Mouse (Mus musculus) megakaryocyte progenitor cell, adult 5-6 weeks (primary cell): Measurements from ENCODE around the gene Atg7. TPM values are rescaled to one million over a fixed set of nuclear protein-coding genes. Genes with fewer than 3 reads are reported as not detected.

Experiments used
- ATAC-seq: replicated peaks from 2 replicates; pipeline ENCODE4 v1.8.0; 2016; ENCODE audit warnings: mild to moderate bottlenecking, moderate TSS enrichment, inconsistent platforms; ENCODE audit not compliant: poor library complexity
- total RNA-seq, 2 experiments: library from RNA; stranded (forward) in 1 of 2; stranded (reverse) in 1 of 2; fragments of 157-497, 149-512 nt in 1 of 2; fragments of 200-1000 nt in 1 of 2; gene quantifications; 2 replicates each; pipeline versions ENCODE4 v1.2.3 to v1.2.4; 2015 to 2017

Atg7 gene
- total RNA-seq, 2 experiments from 2014 or later, result 17.5 to 18.1 TPM

DNA sequence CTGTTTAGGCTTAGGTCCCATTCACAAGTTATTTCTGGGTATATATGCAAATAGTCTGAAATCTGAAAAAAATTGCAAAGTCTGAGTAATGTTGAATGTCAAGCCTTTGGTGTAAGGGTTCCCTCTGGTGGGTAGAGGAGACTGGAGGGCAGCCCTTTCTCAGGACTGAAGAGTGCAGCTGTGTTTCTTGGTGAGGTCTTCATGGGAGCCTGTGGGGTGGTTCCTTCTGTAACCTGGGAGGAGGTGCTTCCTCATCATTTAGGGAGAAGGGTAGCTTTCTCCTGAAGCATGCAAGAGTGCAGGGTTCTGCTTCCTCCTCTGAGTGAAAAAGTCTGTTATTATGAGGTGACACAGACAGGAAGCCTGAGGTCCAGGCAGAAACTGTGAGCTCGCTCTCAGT, 40.8 kb downstream of the Atg7 start:
- peak; percentile 63 for ATAC-seq

DNA sequence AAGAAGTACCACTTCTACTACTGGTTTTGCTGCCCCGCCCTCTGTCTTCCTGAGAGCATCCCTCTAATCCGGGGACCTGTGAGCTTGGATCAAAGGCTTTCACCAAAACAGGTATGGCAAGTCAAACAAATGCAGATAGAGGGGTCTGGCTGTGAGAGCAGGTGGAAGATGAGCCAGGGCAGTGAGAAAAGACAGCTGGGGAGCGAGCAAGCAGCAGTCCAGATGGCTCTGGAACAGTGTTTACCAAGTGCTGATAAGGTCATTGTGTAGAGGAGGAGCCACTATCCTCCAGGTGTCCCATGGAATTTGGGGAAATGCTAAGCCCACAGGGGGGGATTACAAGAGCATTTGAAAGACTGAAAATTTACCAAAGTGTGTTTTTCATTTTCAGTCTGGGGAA, 41.5 kb downstream of the Atg7 start:
- ATAC-seq, result no peak

DNA sequence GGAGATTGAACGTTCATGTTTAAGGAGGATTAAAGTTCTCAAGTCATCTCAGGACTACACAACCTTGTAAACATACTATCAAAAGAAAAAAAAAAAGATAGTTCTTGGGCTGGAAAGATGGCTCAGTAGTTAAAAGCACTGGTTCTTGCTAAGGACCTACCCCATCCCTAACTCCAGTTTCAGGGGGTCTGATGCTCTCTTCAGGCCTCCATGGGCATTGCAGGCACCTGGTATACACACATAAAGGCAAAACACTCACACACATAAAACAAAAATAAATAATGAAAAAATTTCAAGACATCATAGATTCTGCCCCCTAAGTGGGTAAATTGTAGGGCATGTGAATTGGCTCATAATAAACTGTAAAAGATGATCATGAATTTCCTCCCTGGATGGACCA, 42.5 kb downstream of the Atg7 start:
- ATAC-seq, result no peak

DNA sequence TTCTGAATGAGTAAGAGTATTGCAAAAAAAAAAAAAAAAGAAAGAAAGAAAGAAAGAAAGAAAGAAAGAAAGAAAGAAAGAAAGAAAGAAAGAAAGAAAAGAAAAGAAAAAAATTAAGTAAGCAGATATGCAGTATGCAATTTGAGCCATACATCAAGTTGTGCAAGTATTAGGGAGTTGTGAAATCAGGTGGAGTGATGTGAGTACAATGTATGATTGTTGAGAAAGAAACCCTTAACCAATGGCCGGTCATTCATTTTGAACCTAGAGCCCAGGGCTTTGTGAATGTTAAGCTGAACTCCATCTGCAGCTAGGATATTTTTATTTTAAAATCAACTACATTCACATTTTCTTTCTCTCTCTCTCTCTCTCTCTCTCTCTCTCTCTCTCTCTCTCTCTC, 44.1 kb downstream of the Atg7 start:
- peak; percentile 78 for ATAC-seq

DNA sequence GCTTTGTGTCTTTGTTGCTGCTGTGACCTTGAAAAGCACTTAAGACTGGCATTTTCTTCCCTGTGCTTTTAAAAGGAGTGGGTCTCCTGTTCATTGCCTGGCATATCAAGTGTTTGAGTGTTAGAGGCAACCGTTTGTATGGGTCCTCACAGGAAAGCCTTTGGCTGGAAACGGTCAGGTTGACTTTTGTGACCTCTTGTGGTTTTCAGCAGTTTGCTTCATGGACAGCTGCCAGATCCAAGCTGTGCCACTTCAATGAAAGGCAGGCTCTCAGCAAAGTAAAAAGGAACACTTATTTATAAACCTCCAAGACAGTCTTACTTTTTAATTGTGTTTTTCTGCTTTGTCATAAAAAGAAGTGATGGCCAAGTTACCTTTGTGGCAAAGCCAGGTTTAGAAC, 47.8 kb downstream of the Atg7 start:
- ATAC-seq, result no peak

DNA sequence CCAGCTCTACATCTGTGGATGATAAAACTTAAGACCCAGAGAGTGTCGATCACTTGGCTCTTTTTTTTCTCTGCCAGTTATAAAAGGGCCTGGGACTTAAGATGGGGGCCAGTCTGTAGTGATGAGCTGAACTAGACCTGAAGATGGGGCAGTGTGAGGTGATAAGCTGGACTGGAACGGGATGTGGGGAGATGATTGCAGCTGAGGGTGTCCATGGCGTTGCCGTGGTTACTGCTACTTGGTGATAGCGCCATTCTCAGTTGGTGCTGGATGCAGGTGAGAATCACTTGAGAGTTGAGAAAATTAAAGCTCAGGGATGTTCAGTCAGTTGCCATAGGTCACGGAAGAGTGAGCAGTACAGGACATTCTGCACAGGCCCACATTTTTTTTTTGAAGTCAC, 48.6 kb downstream of the Atg7 start:
- no peak for ATAC-seq

DNA sequence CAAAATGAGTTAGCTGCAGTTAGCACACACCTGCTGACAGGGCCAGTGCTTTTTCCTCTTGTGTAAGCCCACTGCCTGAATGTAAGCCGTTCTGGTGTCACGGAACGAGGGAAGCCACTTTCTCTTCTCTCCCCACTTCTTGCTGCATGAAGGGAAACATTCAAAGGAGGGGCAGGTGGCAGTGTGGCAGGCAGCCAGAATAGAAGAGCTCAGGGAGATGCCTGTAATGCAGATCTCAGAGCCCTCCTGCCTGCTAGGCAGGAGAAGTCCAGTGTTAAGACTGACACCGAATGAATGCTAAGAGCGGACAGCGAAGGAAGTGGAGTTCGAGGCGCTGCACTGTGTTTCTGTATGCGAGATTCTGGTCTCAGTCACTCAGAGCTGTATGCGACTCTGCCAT, 49.8 kb downstream of the Atg7 start:
- no peak for ATAC-seq

DNA sequence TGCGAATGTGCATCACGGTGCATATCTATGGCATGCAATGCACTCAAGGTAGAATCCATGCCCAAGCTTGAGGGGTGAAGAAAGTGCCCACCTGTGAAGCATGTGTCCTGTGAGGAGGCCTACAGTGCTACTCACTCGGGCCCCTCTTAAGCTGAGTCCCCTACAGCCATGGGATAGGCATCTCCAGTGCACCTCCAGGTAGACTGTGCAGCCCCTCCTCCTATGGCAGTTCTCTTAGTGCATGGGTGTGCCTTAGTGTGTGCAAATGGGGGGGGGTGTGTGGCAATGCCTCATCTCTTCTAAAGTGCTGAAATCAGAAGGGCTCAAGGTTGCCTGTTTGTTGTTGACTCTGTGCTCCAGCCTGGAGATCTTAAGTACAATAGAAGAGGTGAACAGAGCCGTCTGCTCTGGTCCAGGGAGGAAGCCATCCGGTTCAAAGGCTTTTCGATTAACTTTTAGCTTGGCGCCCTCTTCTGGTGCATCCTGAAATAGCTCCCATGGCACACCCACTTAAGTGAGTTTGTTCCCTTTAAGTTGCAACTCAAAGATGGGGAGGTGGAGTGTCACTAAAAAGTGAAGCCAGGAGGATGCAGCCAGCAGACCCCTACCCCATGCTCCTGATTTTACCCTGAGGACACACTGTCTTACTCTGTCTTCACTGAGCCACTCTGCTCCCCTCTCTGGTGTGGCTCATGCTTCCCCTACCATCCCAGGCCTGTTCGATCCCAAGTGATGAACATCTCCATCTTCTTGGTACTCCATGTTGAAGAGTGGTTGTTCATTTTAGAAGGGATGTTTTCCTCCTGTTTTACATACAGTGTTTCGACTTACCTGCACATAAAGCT, 55.0 kb downstream of the Atg7 start:
- peak; percentile 94 for ATAC-seq

DNA sequence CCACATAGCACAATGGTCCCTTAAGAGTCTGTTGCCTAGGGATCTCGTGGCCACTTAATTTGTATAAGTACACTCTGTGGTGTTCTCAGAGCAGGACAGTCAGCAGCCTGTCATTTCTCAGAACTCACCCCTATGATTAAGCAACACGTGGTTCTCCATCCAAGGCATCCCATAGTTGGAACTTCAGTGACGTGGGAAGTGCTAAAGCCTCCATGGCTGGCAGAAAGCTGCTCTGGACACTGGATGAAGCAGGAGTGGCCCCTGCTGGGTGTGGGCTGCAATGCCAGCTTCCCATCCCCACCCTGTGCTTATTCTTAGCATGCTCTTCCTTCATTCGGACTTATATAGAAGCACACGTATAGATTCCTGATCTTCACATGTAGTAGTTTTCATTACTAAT, 55.7 kb downstream of the Atg7 start:
- no peak for ATAC-seq

DNA sequence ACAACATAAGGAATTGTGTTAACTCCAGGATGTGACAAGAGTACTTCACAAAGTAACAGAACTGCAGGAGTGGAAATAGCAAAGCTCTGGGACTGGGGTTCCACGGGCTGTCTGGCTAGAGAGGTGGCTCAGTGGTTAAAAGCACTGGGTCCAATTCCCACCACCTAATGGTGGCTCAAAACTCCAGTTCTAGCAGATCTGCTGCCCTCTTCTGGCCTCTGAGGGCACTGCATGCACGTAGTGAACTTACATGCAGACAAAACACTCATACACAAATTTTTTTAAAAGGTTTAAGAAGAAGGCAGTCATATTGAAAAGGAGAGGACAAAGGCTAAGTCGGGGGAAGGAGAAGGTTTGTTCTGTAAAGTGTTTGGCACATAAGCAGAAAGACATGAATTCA, 57.8 kb downstream of the Atg7 start:
- peak; percentile 39; the same call in 1 of the 2 replicates for ATAC-seq

DNA sequence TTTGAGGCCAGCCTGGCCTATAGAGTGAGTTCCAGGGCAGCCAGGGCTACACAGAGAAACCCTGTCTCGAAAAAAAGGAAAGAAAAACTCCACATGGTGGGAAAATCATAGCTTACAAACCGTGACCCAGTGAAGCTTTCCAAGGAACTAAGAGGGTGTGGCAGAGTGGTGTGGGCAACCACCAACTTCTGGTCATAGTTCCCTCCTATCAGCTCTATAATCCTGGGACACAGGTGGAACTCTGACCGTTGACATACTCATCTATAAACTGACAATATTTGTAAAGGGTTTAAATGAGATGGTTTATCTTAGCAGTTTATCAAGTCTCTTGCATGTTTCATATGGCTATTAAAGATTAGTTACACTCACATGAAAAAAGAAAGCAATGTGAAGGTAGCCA, 64.1 kb downstream of the Atg7 start:
- ATAC-seq, result no peak

DNA sequence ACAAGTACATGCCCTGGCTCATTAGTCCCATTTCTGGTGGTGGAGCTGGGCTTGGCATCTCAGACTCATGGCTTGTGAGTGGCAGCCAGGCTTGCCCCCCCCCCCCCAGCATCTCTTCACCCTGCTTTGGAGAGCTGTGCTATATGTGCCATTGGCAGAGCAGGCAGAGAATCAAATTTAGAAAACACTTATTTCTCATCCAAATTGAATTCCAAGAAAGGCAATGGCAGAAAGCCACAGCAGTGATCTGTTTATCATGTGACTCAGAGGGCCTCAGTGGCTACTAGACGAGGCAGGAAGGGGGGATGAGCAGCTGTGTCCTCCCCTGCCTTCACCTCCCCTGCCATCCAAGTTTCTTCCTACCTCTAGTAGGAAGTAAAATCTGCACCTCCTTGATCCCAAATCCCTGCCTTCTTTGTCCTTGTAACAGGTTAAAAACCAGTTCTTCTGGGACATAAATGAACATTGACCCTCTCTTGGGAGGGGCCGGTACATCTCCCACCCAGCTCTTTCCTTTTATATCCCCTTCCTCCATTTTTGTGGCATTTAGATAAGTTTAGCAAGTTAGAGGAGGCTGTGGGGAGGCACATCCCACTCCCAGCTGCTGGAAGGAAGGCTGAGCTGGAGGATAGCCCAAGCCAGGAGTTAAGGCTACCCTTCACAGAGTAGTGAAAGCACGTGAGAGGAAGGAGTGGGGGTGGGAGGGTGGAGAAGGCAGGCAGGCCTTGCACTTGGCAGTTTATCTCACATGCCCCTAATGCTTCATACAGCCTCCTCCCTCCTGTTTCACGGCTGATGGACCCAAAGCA, 69.5 kb downstream of the Atg7 start:
- no peak for ATAC-seq

DNA sequence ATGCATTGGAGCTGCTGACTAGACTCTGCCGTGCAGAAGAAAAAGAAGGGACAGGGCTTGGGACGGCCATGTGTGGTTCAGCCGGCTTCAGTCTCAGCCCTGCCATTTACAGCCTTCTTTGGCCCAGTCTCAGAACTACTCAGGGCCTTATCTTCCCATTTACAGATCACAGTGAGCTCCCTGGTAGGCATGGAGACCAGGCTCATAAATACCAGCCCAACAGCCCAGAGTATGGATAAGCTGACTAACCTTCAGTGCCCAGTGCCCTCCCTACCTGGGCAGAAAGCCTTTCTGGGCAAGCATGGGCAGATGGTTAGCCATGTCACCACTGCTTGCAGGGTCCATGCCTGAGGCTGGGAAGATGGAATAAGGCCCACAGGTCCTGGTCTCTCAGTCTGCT, 70.6 kb downstream of the Atg7 start:
- peak; percentile 82 for ATAC-seq

DNA sequence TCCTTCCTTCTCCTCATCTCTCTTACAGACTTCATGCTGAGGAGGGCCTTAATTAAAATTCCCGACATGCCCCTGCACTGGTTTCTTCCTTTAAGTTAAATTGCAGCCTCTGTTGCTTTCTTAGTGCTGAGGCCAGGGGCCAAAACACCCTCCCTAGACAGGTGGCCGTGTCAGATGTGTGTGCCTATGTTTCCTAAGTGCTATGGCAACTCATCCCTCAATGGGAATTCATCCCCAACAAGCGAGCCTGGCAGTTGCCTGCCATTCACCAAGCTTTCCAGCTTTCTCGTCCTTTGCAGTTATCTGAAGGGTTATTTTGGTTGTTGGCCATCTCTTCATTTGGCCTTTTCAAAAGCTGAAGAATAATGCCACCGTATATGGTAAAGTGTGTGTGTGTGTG, 71.8 kb downstream of the Atg7 start:
- ATAC-seq, result no peak

DNA sequence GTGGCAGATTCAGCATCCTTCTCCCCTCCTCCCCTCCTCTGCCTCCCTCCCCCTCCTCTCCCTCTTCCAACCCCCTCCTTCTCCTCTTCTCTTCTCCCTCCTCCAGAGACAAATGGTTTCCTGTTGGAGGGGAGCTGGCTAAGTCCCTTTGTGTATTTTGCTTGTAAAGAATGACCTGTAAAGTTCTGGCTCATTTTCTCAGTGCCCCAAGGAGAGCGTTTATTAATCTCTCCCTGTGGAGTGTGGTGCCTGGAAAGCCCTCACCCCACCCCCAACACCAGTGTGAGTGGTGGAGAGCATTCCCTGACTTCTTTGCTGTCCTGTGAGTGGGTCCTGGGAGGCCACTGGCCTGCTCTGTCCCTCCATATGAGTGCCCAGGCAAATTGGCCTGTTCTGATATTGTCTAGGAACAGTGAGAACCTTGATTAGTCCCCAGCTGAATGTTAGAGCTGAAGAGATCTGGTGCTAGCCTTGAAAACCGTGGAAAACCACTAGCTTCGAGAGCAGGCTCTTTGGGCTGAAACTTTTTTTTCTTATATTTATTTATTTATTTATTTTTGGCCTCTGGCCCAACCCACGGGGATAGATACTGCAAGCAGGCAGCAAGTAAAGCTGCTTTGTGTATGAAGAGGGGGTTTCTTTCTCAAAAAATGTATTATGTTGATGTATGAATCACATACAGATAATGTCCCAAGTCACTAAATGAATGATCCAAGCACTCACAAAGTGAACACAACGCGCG, 72.6 kb downstream of the Atg7 start:
- ATAC-seq, result no peak

DNA sequence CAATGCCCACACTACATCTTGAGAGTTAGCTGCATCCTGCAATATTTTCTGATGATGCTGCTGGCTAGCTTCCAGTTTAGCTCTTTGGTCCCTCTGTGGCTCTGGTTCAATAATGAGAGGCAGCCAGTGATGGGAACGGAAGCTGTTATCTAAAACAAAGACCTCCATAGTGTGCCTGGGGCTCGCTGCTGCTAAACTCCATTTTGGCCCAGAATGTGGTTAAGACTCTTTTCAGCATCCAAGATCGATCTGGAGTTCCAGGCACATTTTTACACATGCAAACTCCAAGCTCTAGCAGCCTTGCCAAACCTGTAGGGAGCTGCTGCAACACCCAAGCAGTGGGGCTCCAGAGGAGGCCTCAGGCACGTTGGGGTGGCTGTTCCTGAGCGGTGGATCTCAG, 76.2 kb downstream of the Atg7 start:
- no peak for ATAC-seq

DNA sequence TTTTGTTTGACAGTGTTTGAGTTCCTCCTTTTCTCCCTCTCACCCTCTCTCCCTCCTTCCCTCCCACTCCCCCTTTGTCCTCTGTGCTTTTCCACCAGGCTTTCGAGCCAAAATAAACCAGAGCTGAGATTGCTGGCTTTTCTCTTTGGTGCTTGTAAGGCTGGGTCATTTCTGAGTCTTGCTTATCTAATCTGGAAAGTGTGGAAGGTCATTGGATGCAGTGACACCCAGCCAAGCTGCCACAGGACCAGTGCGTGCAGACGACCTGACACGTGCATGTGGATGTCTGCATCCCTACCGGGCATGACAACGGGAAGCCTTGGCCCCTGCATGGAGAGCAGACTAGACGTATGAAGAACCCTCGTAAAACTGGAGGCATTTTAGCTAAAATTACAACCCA, 76.8 kb downstream of the Atg7 start:
- ATAC-seq, result no peak

DNA sequence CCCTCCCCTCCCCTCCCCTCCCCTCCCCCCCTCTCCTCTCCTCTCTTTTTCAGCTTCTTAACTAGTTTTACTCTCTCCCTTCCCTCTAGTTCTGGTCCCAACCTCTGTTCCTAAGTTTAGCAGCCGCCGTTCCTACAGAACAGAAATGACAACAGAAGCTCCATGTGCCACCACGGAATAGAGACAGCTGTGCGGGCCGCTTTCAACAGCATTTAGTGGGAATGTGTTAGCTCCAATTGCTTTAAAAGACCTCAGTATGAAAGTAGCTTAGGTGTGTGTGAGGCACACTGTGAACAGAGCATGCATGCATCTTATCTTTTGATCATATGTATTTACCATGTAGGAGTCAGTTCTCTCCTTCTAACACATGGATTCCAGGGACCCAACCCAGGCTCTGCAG, 79.1 kb downstream of the Atg7 start:
- ATAC-seq, result no peak

DNA sequence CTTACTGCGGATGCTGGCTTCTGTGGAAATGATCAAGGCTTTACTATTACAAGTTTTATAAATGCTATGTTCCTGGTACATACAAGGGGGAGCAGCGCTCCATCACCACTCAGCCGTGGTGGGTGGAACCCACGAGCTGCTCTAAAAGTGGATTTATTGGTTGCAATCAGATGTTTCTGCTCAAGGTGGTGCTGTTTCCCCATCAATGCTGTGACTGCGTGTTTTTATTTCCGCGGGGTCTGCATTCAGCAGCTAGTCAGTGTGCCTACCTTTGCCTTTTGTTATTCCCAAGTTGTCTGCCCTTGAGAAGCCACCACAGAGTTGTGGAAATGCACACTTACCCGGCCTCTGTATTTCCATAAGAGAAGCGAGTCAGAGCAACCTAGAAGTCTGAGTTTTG, 81.0 kb downstream of the Atg7 start:
- ATAC-seq, result peak; percentile 90

DNA sequence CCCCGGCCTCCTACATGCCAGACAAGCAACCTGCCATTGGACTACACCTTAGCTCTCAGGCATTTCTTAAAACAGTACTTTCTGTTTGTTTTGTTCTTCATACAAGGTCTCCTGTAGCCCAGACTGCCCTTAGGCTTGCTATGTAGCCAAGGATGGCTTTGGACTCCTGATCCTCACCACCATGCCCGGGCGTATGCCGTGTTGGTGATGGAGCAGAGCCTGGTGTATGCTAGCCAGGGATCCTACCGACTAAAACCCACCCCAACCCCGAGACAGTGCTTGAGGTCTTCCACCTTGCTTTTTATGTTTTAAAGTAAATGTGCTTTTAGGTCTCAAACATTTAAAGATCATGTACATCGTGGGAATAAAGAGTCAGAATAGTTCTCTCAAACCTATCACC, 81.5 kb downstream of the Atg7 start:
- ATAC-seq, result no peak

DNA sequence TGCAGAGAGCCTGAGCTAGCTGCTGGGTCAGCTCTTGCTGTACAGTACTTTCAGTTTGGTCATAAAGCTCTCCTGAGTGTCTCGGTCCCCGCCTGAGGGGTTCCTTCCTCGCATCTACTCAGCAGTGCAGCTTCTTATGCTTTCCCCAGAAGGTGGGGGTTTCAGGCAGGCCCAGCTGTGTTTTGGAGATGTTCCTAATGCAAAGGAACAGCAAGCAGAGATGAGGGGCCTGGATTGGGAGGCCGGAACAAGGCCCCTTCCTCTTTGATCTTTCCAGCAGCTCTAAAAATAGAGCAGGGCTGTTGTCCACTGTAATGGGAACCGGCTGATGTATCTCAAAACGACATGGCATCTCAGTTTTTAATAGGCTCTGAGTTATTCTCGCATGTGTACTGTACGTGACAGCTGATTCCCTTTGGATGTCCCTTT, 82.3 kb downstream of the Atg7 start:
- ATAC-seq, result no peak

DNA sequence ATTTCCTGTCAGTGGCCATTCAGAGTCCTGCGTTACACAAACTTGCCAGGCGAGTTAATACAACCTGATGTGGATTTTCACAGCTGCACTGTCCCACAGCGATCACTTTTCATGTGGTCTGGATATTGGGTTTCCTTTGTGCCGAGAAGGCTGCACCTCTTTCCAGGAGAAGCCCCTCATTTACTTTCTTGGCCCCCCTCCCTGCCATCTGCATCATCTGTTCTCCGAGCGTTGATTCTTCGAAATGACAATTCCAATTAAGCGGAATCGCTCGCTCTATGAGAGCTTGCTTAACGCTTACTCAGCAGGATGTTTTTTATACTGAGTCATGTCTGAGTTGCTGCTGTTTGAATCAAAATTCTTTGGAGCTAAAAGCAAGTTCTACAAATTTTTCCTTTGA, 83.8 kb downstream of the Atg7 start:
- ATAC-seq, result no peak
